Mouse (Mus musculus) layer of hippocampus, adult 18-20 months (tissue): ENCODE data around the gene Gm10272. TPM values are rescaled to one million over a fixed set of nuclear protein-coding genes. Genes with fewer than 3 reads are reported as not detected.
A peak's percentile ranks its signal among the peaks of the same experiment; 100 is the strongest.
"Not testable (repeated sequence)": the region's sequence is repeated elsewhere in the genome, so short reads cannot be mapped to it uniquely, and the experiment has no call there.

Experiments
- DNase-seq, 2 experiments: peaks; one replicate each; pipeline ENCODE4 v3.0.0; 2022; ENCODE audit warnings: low spot score in 2 of 2
- total RNA-seq, 2 experiments: library from RNA; stranded (reverse); gene quantifications; 2 replicates each; pipeline ENCODE4 v1.2.3; 2021

The Gm10272 gene
- total RNA-seq, 2 experiments from 2014 or later = not detected

- no peak for DNase-seq
Observed at GRCm38 (mm10) chr10:77726186-77726585, 19.8 kb downstream of the Gm10272 start, which contains the start of gene Gm10100. Gene Gm10100 (plus strand): TSS chr10:77726486.

- DNase-seq = peak in 1 of 2 experiments; percentile 13
Observed at GRCm38 (mm10) chr10:77728280-77728679, 21.9 kb downstream of the Gm10272 start.

DNA sequence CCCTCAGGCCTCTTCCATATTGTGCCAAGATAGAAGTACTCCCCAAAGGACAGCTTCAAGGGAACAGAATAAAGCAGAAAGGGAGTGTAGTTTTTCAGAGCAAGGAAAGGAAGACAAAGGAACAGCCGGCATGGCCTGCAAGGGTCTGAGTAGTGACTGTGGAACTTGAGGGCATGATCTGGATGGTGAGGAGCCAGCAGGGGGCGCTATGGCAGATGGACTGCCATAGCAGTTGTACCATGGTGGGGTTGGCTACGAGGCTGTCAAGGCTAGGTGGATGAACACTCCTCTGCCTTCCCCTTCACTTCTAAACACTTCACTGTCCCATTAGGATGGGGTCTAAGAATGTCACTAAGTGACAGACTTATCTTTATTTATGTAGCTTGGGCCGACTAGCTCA lies 22.8 kb downstream of the Gm10272 start:
- no peak for DNase-seq

- DNase-seq = no peak
Observed at GRCm38 (mm10) chr10:77735928-77736327, 29.5 kb downstream of the Gm10272 start.

DNA sequence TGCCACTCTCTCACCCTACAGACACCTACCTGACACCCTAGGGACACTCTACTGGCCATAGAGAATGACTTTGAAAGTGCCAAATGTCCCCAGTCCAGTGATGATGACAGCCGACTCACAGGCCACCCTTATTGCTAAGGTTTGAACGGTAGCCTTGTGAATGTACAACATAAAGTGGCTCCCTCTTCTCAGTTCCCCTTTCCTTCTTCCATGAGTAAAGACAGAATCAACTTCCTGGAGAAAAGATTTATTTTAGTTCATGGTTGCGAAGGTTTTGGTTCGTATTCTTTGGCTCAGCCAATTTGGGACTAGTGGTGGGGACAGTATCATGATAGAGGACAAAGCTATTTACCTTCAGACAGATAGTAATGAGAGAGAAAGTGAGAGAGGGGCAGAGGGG lies 32.5 kb downstream of the Gm10272 start:
- no peak for DNase-seq

DNA sequence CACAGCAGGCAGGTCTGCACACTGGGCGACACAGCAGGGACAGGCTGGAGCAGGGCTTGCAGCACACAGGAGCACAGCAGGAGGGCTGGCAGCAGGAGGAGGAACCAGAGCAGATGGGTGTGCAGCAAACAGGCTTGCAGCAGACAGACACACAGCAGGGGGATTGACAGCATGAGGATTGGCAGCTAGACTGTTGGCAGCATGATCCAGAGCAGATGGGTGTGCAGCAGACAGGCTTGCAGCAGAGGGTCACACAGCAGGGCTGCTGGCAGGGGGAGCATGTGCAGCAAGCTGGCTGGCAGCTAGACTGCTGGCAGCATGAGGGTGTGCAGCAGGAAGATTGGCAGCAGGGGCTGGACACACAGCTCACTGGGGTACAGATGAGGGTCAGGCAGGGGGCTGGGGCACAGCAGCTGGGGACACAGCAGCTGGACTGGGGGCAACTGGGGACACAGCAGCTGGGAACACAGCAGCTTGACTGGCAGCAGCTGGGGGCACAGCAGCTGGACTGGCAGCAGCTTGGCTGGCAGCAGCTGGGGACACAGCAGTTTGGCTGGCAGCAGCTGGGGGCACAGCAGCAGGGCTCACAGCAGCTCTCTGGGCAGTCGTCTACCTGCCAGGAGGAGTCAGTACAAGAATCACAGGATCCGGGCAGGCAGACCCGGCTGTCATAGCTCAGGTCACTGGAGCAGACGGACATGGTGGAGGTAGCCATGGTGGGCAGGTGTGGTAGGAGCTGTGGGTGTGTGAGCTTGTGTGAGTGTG lies 35.7 kb downstream of the Gm10272 start, which contains the start of gene Gm18596:
Gene Gm18596 (minus strand): TSS at position 715 of the 765 bp plus-strand sequence.
- peak in 1 of 2 experiments; percentile 16 for DNase-seq

GRCm38 (mm10) chr10:77750686-77751085 lies 44.3 kb downstream of the Gm10272 start:
- not testable (repeated sequence) for DNase-seq

- not testable (repeated sequence) for DNase-seq
Observed at GRCm38 (mm10) chr10:77751254-77751653, 44.8 kb downstream of the Gm10272 start, which contains the start of gene Gm9736. Gene Gm9736 (minus strand): TSS chr10:77751354.

- DNase-seq = not testable (repeated sequence)
Observed at GRCm38 (mm10) chr10:77752312-77752711, 45.9 kb downstream of the Gm10272 start.

- DNase-seq = no peak
Observed at GRCm38 (mm10) chr10:77753448-77753847, 47.0 kb downstream of the Gm10272 start.

Other genes starting within 250 kb of the Gm10272 start
- gene Fam207a, start 190.8 kb upstream of the Gm10272 start, total RNA-seq = 10 to 100 TPM; 37.6 to 40.5 TPM
- 1 to 10 TPM; 3.6 to 4.5 TPM for gene Itgb2, start 176.4 kb upstream of the Gm10272 start, total RNA-seq
- gene Pttg1ip, start 124.9 kb upstream of the Gm10272 start, total RNA-seq = 10 to 100 TPM; 69.2 to 78.2 TPM
- gene Sumo3, start 100.5 kb upstream of the Gm10272 start, total RNA-seq = 100 to 1,000 TPM; 144 to 147 TPM
- gene Gm49325, start 100.4 kb upstream of the Gm10272 start, total RNA-seq = 10 to 100 TPM; 31.6 to 32.6 TPM
- gene Ube2g2, start 84.4 kb upstream of the Gm10272 start, total RNA-seq = 10 to 100 TPM; 84.7 to 86.9 TPM
- under 1 TPM in 1 of 2 experiments, not detected in 1; 0.20 TPM for gene Tspear, start 20.1 kb upstream of the Gm10272 start, total RNA-seq
- gene Gm19402, start 15.9 kb upstream of the Gm10272 start, total RNA-seq = not detected
- not detected for gene Gm9508, start 9.4 kb upstream of the Gm10272 start, total RNA-seq
- gene Gm10024, start 4.8 kb downstream of the Gm10272 start, total RNA-seq = not detected
- not detected for gene Gm10142, start 9.2 kb downstream of the Gm10272 start, total RNA-seq
- gene Krtap12-1, start 14.0 kb downstream of the Gm10272 start, total RNA-seq = not detected
- not detected for gene Gm10100, start 19.9 kb downstream of the Gm10272 start, total RNA-seq
- gene Gm18596, start 36.0 kb downstream of the Gm10272 start, total RNA-seq = not detected
- not detected for gene Gm9736, start 44.7 kb downstream of the Gm10272 start, total RNA-seq
- not detected for gene Gm3233, start 53.1 kb downstream of the Gm10272 start, total RNA-seq
- gene Gm3238, start 64.7 kb downstream of the Gm10272 start, total RNA-seq = not detected
- gene Gm7138, start 70.3 kb downstream of the Gm10272 start, total RNA-seq = not detected
- not detected for gene Gm3250, start 75.9 kb downstream of the Gm10272 start, total RNA-seq
- gene Gm7137, start 81.6 kb downstream of the Gm10272 start, total RNA-seq = not detected
- gene Gm9639, start 88.5 kb downstream of the Gm10272 start, total RNA-seq = not detected
- gene Gm19668, start 92.5 kb downstream of the Gm10272 start, total RNA-seq = not detected
- gene Gm9507, start 105.2 kb downstream of the Gm10272 start, total RNA-seq = not detected
- gene Gm2696, start 108.1 kb downstream of the Gm10272 start, total RNA-seq = not detected
- gene Krtap10-4, start 120.5 kb downstream of the Gm10272 start, total RNA-seq = not detected
- gene Krtap10-10, start 129.3 kb downstream of the Gm10272 start, total RNA-seq = not detected
- gene Gm36176, start 140.2 kb downstream of the Gm10272 start, total RNA-seq = not detected
- not detected for gene Gm10318, start 146.2 kb downstream of the Gm10272 start, total RNA-seq
- not detected for gene Gm3285, start 155.3 kb downstream of the Gm10272 start, total RNA-seq
- 1 to 10 TPM; 3.8 to 5.0 TPM for gene Lrrc3, start 195.9 kb downstream of the Gm10272 start, total RNA-seq